Mouse (Mus musculus) ovary, adult 2 months (tissue): ENCODE results near the gene B3gnt2. TPM values are rescaled to one million over a fixed set of nuclear protein-coding genes. Genes with fewer than 3 reads are reported as not detected.

Experiments
- polyA plus RNA-seq: library from polyadenylated mRNA; depleted of rRNA; stranded (reverse); fragments of >200 nt; gene quantifications from 2 replicates; pipeline ENCODE4 v1.2.3, GENCODE M21; 2012; rRNA removed

B3gnt2 gene
- 12.2 and 17.7 TPM in 2 replicates for polyA plus RNA-seq

DNA sequence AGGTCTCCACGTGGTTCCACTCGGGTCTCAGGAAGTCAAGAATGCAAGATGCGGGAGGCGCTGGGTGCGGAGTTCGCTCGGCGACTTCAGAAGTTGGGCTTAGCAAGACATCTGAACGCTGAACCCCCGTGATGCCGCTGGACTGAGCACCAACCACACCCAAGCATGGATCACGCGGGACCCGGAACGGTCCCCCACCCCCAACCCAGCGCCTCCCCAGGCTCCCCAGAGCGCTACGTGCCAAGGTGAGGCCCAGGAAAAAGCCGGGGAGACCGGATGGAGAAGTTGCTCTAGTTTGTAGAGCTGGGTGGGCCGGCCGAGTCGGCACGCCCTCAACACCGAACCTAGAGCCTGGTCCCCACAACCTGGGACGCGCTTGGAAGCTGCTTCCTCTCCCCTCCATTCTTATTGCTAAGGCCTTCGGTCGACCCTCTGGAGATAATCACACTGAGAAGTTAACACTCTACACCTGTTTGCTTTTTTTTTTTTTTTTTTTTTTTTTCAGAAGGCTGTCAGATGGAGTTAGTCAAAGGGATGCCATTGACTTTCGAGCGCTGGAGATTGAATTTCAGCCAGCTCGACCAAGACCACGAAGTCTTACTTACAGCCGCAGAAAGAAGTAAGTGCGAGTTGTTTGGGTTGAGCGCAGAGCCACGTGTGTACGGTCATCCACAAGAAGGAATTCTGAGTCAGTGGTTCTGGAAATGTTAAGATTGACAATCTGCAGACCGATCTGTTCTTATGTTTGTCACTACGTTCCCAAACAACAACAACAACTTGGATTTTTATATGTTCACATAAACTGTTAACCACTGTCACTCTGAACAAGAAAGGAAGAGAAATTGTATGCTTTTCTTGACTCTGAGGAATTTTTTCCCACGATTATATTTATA, at the start of gene B3gnt2:
TSS of gene B3gnt2 (minus strand) at position 627 of the 893 bp plus-strand sequence.

Other genes starting within 250 kb of the B3gnt2 start
- gene Zrsr1, start 111.0 kb upstream of the B3gnt2 start, polyA plus RNA-seq, result 11.8 and 12.6 TPM in 2 replicates
- gene Gm28048, start 121.1 kb upstream of the B3gnt2 start, polyA plus RNA-seq, result not detected in 2 replicates
- 5.9 and 7.2 TPM in 2 replicates for gene Commd1, start 121.4 kb upstream of the B3gnt2 start, polyA plus RNA-seq
- gene Cct4, start 129.6 kb upstream of the B3gnt2 start, polyA plus RNA-seq, result 165 and 396 TPM in 2 replicates
- 1.7 TPM in 2 replicates for gene Fam161a, start 146.6 kb upstream of the B3gnt2 start, polyA plus RNA-seq